Mouse (Mus musculus): ENCODE measurements at regions not wholly inside any gene's neighbourhood (a gene's known extent, or its start where the extent isn't known, plus 50 kb on each side); places are given as distances from the start of the nearest gene placed in this dataset.

DNA sequence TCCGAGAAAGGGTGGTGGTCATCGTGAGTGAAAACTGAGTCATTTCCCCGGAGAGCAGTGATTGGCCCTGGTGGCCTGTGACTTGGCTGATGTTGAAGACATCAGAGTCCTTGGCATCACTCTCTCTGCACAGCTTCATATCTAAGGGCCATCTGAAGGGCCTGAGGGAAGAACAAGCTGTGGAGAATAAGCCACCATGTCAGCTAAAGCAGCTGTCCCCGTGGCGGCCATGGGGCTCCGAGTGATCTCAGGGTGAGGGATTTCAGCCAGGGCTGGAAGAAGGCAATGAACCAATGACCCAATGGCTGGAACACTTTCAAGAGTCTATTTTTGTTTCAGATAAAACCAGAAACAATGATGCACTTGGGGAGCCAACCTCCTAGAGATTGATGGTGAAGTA, 62.2 kb downstream of the Ttc32 start:
- Histone ChIP-seq H3K4me1 (ENCODE audit: control insufficient read depth, insufficient read depth, low read length) (no peaks in the 10 kb centered on the region), H3K9me3 (replicated peaks; ENCODE audit: control insufficient read depth, low read length) (no peaks in the 10 kb centered on the region), H3K27ac (ENCODE audit: low read depth, low read length) (no peak overlapping the region), H3K9ac (ENCODE audit: low read depth, low read length) (no peak overlapping the region), H3K27me3 (ENCODE audit: control insufficient read depth, insufficient read depth, low read length) (no peaks in the 10 kb centered on the region), H3K36me3 (ENCODE audit: control insufficient read depth, insufficient read depth, low read length) (no peaks in the 10 kb centered on the region), H3K4me3 (ENCODE audit: low read depth, low read length) (no peak overlapping the region), H3K4me2 (no peak overlapping the region)
- 81% methylated on average over 6 of the region's 6 CpGs for WGBS (ENCODE audit: insufficient replicate concordance)
- no peak for ATAC-seq (replicated peaks; ENCODE audit: insufficient number of reproducible peaks, low FRiP score, low TSS enrichment)

DNA sequence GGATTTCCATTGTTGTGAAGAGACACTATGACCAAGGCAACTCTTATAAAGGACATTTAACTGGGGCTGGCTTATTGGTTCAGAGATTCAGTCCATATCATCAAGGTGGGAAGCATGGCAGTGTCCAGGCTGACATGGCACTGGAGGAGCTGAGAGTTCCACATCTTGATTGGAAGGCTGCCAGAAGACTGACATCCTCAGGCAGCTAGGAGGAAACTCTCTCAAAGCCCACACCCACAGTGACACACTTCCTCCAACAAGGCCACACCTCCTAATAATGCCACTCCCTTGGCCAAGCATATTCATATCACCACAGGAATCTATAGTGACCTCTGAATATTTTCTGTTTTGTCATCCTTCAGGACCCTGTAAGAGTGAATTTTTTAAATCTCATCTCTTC, 65.3 kb downstream of the Ttc32 start:
- Histone ChIP-seq H3K27ac (ENCODE audit: low read depth, low read length) (no peak overlapping the region), H3K27me3 (ENCODE audit: control insufficient read depth, insufficient read depth, low read length) (no peaks in the 10 kb centered on the region), H3K9ac (ENCODE audit: low read depth, low read length) (no peak overlapping the region), H3K4me3 (ENCODE audit: low read depth, low read length) (no peak overlapping the region), H3K36me3 (ENCODE audit: control insufficient read depth, insufficient read depth, low read length) (no peaks in the 10 kb centered on the region), H3K9me3 (replicated peaks; ENCODE audit: control insufficient read depth, low read length) (no peaks in the 10 kb centered on the region), H3K4me2 (no peak overlapping the region), H3K4me1 (ENCODE audit: control insufficient read depth, insufficient read depth, low read length) (no peaks in the 10 kb centered on the region)
- no peak for ATAC-seq (replicated peaks; ENCODE audit: insufficient number of reproducible peaks, low FRiP score, low TSS enrichment)

GRCm38 (mm10) chr12:9106416-9106815, 76.6 kb downstream of the Ttc32 start:
- no peaks in the 10 kb centered on the region for H3K9me3 ChIP-seq (replicated peaks; ENCODE audit: control insufficient read depth, low read length)
- no peak overlapping the region for H3K9ac ChIP-seq (ENCODE audit: low read depth, low read length)
- ATAC-seq (replicated peaks; ENCODE audit: insufficient number of reproducible peaks, low FRiP score, low TSS enrichment) = no peak
- no peak overlapping the region for H3K4me2 ChIP-seq
- WGBS (ENCODE audit: insufficient replicate concordance) = 52% methylated on average over 3 of the region's 3 CpGs
- no peak overlapping the region for H3K27ac ChIP-seq (ENCODE audit: low read depth, low read length)
- no peaks in the 10 kb centered on the region for H3K36me3 ChIP-seq (ENCODE audit: control insufficient read depth, insufficient read depth, low read length)
- H3K27me3 ChIP-seq (ENCODE audit: control insufficient read depth, insufficient read depth, low read length) = no peaks in the 10 kb centered on the region; the same call in 1 of the 2 replicates
- H3K4me3 ChIP-seq (ENCODE audit: low read depth, low read length) = no peak overlapping the region
- no peaks in the 10 kb centered on the region for H3K4me1 ChIP-seq (ENCODE audit: control insufficient read depth, insufficient read depth, low read length)

GRCm38 (mm10) chr12:9109806-9110205, 80.0 kb downstream of the Ttc32 start:
- Histone ChIP-seq H3K9me3 (replicated peaks; ENCODE audit: control insufficient read depth, low read length) (no peaks in the 10 kb centered on the region), H3K27ac (ENCODE audit: low read depth, low read length) (no peak overlapping the region)
- WGBS (ENCODE audit: insufficient replicate concordance) = 79% methylated on average over 7 of the region's 7 CpGs

DNA sequence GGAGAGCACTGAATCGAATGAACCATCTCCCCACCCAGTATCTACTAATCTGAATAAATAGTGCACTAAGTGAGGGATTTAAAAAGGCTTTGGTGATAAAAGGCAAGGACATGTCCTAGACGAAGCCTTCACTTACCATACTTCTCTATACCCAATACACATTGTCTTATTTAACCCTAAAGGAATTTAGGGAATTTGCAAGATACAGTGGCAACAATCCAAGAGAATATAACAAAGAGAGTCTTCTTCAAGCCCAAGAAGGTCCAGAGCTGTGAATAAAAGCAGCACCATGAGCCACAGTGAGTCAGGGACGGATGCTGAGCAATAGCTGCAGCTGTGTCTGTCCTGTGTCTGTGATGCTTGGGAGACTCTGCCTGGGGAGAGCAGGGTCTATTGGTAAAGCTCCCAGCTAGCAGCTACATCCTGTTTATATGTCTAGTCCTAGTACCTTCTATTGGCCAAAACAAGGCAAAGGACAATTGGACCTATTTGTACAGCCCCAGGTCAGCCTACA, 82.4 kb downstream of the Ttc32 start:
- no peak for ATAC-seq (replicated peaks; ENCODE audit: insufficient number of reproducible peaks, low FRiP score, low TSS enrichment)
- Histone ChIP-seq H3K27ac (ENCODE audit: low read depth, low read length) (no peak overlapping the region), H3K9me3 (replicated peaks; ENCODE audit: control insufficient read depth, low read length) (no peaks in the 10 kb centered on the region), H3K36me3 (ENCODE audit: control insufficient read depth, insufficient read depth, low read length) (no peaks in the 10 kb centered on the region), H3K9ac (ENCODE audit: low read depth, low read length) (no peak overlapping the region), H3K4me1 (ENCODE audit: control insufficient read depth, insufficient read depth, low read length) (no peaks in the 10 kb centered on the region), H3K4me2 (no peak overlapping the region), H3K4me3 (ENCODE audit: low read depth, low read length) (no peak overlapping the region), H3K27me3 (ENCODE audit: control insufficient read depth, insufficient read depth, low read length) (no peaks in the 10 kb centered on the region)
- WGBS (ENCODE audit: insufficient replicate concordance) = 55% methylated on average over 3 of the region's 3 CpGs

More at GRCm38 (mm10) chr12:9109806-9110205, 80.0 kb downstream of the Ttc32 start:
- Histone ChIP-seq H3K4me1 (ENCODE audit: control insufficient read depth, insufficient read depth, low read length) (no peaks in the 10 kb centered on the region), H3K4me2 (no peak overlapping the region), H3K9ac (ENCODE audit: low read depth, low read length) (no peak overlapping the region), H3K27me3 (ENCODE audit: control insufficient read depth, insufficient read depth, low read length) (no peaks in the 10 kb centered on the region; the same call in 1 of the 2 replicates), H3K4me3 (ENCODE audit: low read depth, low read length) (no peak overlapping the region), H3K36me3 (ENCODE audit: control insufficient read depth, insufficient read depth, low read length) (no peaks in the 10 kb centered on the region)
- ATAC-seq (replicated peaks; ENCODE audit: insufficient number of reproducible peaks, low FRiP score, low TSS enrichment) = no peak

- no peak overlapping the region for H3K9ac ChIP-seq (ENCODE audit: low read depth, low read length)
- no peak overlapping the region for H3K27ac ChIP-seq (ENCODE audit: low read depth, low read length)
- H3K4me1 ChIP-seq (ENCODE audit: control insufficient read depth, insufficient read depth, low read length) = no peaks in the 10 kb centered on the region
- no peaks in the 10 kb centered on the region for H3K9me3 ChIP-seq (replicated peaks; ENCODE audit: control insufficient read depth, low read length)
- 68% methylated on average over 6 of the region's 6 CpGs for WGBS (ENCODE audit: insufficient replicate concordance)
- H3K27me3 ChIP-seq (ENCODE audit: control insufficient read depth, insufficient read depth, low read length) = no peaks in the 10 kb centered on the region
- H3K4me2 ChIP-seq = no peak overlapping the region
- no peak for ATAC-seq (replicated peaks; ENCODE audit: insufficient number of reproducible peaks, low FRiP score, low TSS enrichment)
- no peaks in the 10 kb centered on the region for H3K36me3 ChIP-seq (ENCODE audit: control insufficient read depth, insufficient read depth, low read length)
- H3K4me3 ChIP-seq (ENCODE audit: low read depth, low read length) = no peak overlapping the region
Measured at GRCm38 (mm10) chr12:9113652-9114051, 83.9 kb downstream of the Ttc32 start.

DNA sequence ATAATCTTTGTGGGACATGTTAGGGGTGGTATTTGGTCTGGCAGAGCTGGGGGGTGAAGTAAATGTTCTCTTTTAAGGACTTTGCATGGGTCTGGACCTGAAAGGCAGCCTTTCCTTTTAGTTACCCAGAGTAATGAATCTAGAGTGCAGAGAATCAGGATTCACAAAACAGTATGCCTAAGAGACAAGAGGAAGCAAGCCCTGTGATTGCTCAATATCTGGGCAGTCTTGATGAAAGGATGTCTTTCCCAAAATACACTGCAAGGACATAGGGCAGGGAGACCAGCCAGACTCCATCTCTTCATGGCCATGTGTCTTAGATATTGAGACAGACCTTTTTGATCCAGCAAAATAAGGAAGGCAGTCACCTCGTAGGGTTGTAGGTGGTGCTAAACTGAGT, 84.3 kb downstream of the Ttc32 start:
- H3K4me2 ChIP-seq = no peak overlapping the region
- no peaks in the 10 kb centered on the region for H3K9me3 ChIP-seq (replicated peaks; ENCODE audit: control insufficient read depth, low read length)
- WGBS (ENCODE audit: insufficient replicate concordance) = 70% methylated on average over 1 of the region's 1 CpGs
- H3K4me1 ChIP-seq (ENCODE audit: control insufficient read depth, insufficient read depth, low read length) = no peaks in the 10 kb centered on the region
- no peaks in the 10 kb centered on the region for H3K27me3 ChIP-seq (ENCODE audit: control insufficient read depth, insufficient read depth, low read length)
- H3K27ac ChIP-seq (ENCODE audit: low read depth, low read length) = no peak overlapping the region
- H3K9ac ChIP-seq (ENCODE audit: low read depth, low read length) = no peak overlapping the region
- no peak for ATAC-seq (replicated peaks; ENCODE audit: insufficient number of reproducible peaks, low FRiP score, low TSS enrichment)
- H3K36me3 ChIP-seq (ENCODE audit: control insufficient read depth, insufficient read depth, low read length) = no peaks in the 10 kb centered on the region
- no peak overlapping the region for H3K4me3 ChIP-seq (ENCODE audit: low read depth, low read length)

DNA sequence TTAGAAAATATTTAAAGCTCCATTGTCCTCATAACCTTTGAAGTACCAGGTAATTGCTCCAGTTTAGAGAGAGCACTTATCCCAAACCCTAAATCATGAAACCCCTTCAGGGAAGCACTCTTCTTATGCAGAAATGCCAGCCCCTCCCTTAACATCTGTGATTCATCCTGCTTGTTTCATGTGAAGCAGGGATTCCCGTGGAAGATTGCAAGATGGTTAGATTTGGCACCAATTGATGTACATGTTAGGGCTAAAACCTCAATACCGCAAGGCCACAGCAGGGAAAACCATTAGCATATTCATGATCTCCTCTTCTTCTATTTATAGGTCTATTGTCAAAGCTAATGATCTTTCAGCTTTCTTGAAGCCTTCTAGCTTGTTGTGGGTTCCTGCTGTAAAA, 88.8 kb downstream of the Ttc32 start:
- H3K9me3 ChIP-seq (replicated peaks; ENCODE audit: control insufficient read depth, low read length) = no peaks in the 10 kb centered on the region
- H3K27ac ChIP-seq (ENCODE audit: low read depth, low read length) = no peak overlapping the region
- no peaks in the 10 kb centered on the region for H3K27me3 ChIP-seq (ENCODE audit: control insufficient read depth, insufficient read depth, low read length)
- no peak overlapping the region for H3K9ac ChIP-seq (ENCODE audit: low read depth, low read length)
- H3K4me3 ChIP-seq (ENCODE audit: low read depth, low read length) = no peak overlapping the region
- no peaks in the 10 kb centered on the region for H3K4me1 ChIP-seq (ENCODE audit: control insufficient read depth, insufficient read depth, low read length)
- ATAC-seq (replicated peaks; ENCODE audit: insufficient number of reproducible peaks, low FRiP score, low TSS enrichment) = no peak
- WGBS (ENCODE audit: insufficient replicate concordance) = 67% methylated on average over 2 of the region's 2 CpGs
- H3K4me2 ChIP-seq = no peak overlapping the region
- no peaks in the 10 kb centered on the region for H3K36me3 ChIP-seq (ENCODE audit: control insufficient read depth, insufficient read depth, low read length)

DNA sequence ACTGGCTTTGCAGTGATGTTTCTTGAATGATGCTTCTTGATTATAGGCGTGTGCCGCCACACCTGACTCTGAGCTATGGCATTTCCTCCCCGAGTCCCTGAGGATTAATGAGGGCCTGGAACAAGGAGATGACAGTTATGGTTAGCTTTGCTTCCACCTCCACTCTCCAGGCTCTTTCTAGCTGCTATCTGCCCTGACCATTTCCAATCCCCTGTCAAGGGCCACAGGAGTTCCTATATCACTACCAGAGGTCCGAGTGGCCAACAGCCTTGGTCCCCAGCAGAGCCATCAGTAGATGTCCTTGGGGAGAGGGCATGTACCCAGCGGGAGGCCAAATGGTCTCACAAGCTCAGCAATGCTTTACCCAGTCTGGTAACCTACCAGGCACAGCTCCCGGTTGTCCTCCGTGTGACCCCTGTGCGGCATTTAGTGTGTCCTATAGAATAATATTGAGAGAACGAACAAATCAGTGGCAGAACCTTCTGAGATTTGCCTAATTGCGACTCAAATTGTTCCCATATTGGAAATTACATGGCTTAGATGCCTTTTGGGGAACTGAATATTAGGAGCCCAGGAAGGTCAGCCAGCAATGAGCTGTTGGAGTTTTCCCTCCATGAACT, 98.2 kb downstream of the Ttc32 start:
- Histone ChIP-seq H3K36me3 (ENCODE audit: control insufficient read depth, insufficient read depth, low read length) (no peaks in the 10 kb centered on the region), H3K27ac (ENCODE audit: low read depth, low read length) (no peak overlapping the region), H3K27me3 (ENCODE audit: control insufficient read depth, insufficient read depth, low read length) (no peaks in the 10 kb centered on the region), H3K9ac (ENCODE audit: low read depth, low read length) (no peak overlapping the region), H3K4me2 (no peak overlapping the region), H3K4me3 (ENCODE audit: low read depth, low read length) (no peak overlapping the region), H3K4me1 (ENCODE audit: control insufficient read depth, insufficient read depth, low read length) (peaks cover 18% of the 10 kb centered on the region), H3K9me3 (replicated peaks; ENCODE audit: control insufficient read depth, low read length) (no peaks in the 10 kb centered on the region)
- no peak for ATAC-seq (replicated peaks; ENCODE audit: insufficient number of reproducible peaks, low FRiP score, low TSS enrichment)
- 73% methylated on average over 10 of the region's 10 CpGs for WGBS (ENCODE audit: insufficient replicate concordance)

All from heart, embryonic 11.5 days (tissue).